17 mouse cellular contexts compared by ENCODE assay signal in the genomic region with DNA sequence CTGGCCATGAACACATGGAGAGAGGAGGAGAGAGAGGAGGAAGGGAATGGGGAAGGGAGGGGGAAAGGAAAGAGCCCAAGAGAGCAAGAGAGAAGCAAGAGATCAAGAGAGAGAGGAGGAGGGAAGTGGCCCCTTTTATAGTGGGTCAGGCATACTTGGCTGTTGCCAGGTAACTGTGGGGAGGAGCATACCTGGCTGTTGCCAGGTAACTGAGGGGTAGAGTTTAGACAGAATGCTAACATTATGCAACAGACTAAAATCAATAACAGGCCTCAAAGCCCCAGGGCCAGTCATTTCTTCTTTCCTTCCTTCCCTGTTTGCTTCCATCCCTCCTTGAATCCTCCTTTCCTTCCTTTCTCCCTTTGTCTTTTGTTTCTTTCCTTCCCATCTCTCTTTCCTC. TPM values are rescaled to one million over a fixed set of nuclear protein-coding genes. Genes with fewer than 3 reads are reported as not detected.
DNase-seq lines count a peak whose midpoint lies in the region; ATAC-seq and TF ChIP-seq lines count a peak whose summit lies in the region.
"Had no signal": no experiment of that assay in that cellular context is flagged by ENCODE, and none has a peak within 500 bp of the region (broad histone marks: within the 10 kb centered on the region; RNA-seq: fewer than 3 reads in every experiment).

No protein-coding gene starts in this region.

- H3K36me3 ChIP-seq in heart, embryonic 13.5 days: no peaks in the 10 kb centered on the region
- H3K36me3 ChIP-seq in liver, embryonic 12.5 days: no peaks in the 10 kb centered on the region
- no peaks in the 10 kb centered on the region for H3K36me3 ChIP-seq in liver, embryonic 11.5 days (ENCODE audit: control insufficient read depth, insufficient read depth, low read length)
- H3K36me3 ChIP-seq in liver, embryonic 14.5 days (replicated peaks; ENCODE audit: control insufficient read depth, insufficient read depth, low read depth): no peaks in the 10 kb centered on the region
- H3K36me3 ChIP-seq in kidney, adult 2 months (ENCODE audit: control insufficient read depth, insufficient read depth, low read length): no peaks in the 10 kb centered on the region
- H3K36me3 ChIP-seq: embryonic facial prominence, embryonic 12.5 days; forebrain, embryonic 15.5 days; neural tube, embryonic 13.5 days; stomach, embryonic 15.5 days had no signal

- no peak for TF ChIP-seq POLR2A in kidney, adult 2 months (IDR thresholded peaks at IDR 0.05; ENCODE audit: low read depth, low read length)

- peak overlapping the region; percentile 70; the same call in 1 of the 2 replicates for H3K27ac ChIP-seq in heart, embryonic 13.5 days (replicated peaks)
- no peak overlapping the region for H3K27ac ChIP-seq in liver, embryonic 12.5 days
- no peak overlapping the region for H3K27ac ChIP-seq in liver, embryonic 11.5 days (ENCODE audit: low read depth, low read length)
- no peak overlapping the region for H3K27ac ChIP-seq in liver, embryonic 14.5 days
- H3K27ac ChIP-seq in kidney, adult 2 months (ENCODE audit: insufficient read depth, low read depth, low read length): no peak overlapping the region
- H3K27ac ChIP-seq: embryonic facial prominence, embryonic 12.5 days; forebrain, embryonic 15.5 days; neural tube, embryonic 13.5 days; stomach, embryonic 15.5 days had no signal

- H3K4me3 ChIP-seq in heart, embryonic 13.5 days: no peak overlapping the region
- H3K4me3 ChIP-seq in liver, embryonic 12.5 days: no peak overlapping the region
- no peak overlapping the region for H3K4me3 ChIP-seq in liver, embryonic 11.5 days (ENCODE audit: low read depth, low read length)
- no peak overlapping the region for H3K4me3 ChIP-seq in liver, embryonic 14.5 days (ENCODE audit: insufficient read depth in 1 of 2, low read depth in 2 of 2, low read length in 2 of 2)
- H3K4me3 ChIP-seq in kidney, adult 2 months (ENCODE audit: insufficient read depth, low read depth, low read length): no peak overlapping the region
- H3K4me3 ChIP-seq: embryonic facial prominence, embryonic 12.5 days; forebrain, embryonic 15.5 days; neural tube, embryonic 13.5 days; stomach, embryonic 15.5 days had no signal

- peak overlapping the region; percentile 42 for H3K4me2 ChIP-seq in heart, embryonic 13.5 days
- H3K4me2 ChIP-seq in liver, embryonic 12.5 days: no peak overlapping the region
- H3K4me2 ChIP-seq in liver, embryonic 11.5 days: no peak overlapping the region
- H3K4me2 ChIP-seq in liver, embryonic 14.5 days (ENCODE audit: low read depth): no peak overlapping the region
- H3K4me2 ChIP-seq: embryonic facial prominence, embryonic 12.5 days; forebrain, embryonic 15.5 days; neural tube, embryonic 13.5 days; stomach, embryonic 15.5 days had no signal

- DNase-seq in heart, postnatal 10 days: no peak
- DNase-seq in liver, embryonic 11.5 days (ENCODE audit: low spot score): no peak
- peak; percentile 34 to 43 for DNase-seq in B cell, adult 2 months
- DNase-seq in liver, embryonic 14.5 days (ENCODE audit: low read depth in 3 of 3, low spot score in 3 of 3): no peak
- DNase-seq in adrenal gland, postnatal 4 days (ENCODE audit: low spot score in 2 of 2): no peak
- no peak for DNase-seq in kidney, adult 2 months
- DNase-seq: adrenal gland, postnatal 25 days; cerebellum, adult 9-10 months; kidney, adult 8-10 months; kidney, postnatal 25 days; thymus, adult 2 months had no signal

- no peak for ATAC-seq in heart, embryonic 13.5 days (ENCODE audit: extremely low read depth, insufficient number of reproducible peaks, low FRiP score, low TSS enrichment)
- peak; percentile 35; the same call in 1 of the 2 replicates for ATAC-seq in liver, embryonic 12.5 days
- ATAC-seq in liver, embryonic 11.5 days (replicated peaks; ENCODE audit: low FRiP score): no peak
- peak; percentile 56; the same call in 1 of the 2 replicates for ATAC-seq in liver, embryonic 14.5 days (ENCODE audit: insufficient read depth)
- ATAC-seq: forebrain, embryonic 15.5 days had no signal

- intact Hi-C loops in heart, postnatal 10 days (cut with DNase I): no loop called here

- H3K4me1 ChIP-seq in heart, embryonic 13.5 days: peaks cover 28% of the 10 kb centered on the region
- H3K4me1 ChIP-seq in liver, embryonic 12.5 days: no peaks in the 10 kb centered on the region
- H3K4me1 ChIP-seq in liver, embryonic 11.5 days (replicated peaks; ENCODE audit: control insufficient read depth, insufficient read depth, low read length): no peaks in the 10 kb centered on the region; the same call in 1 of the 2 replicates
- peaks cover 0 to 5% of the 10 kb centered on the region in 2 experiments; a peak in 1 of 4 replicates for H3K4me1 ChIP-seq in liver, embryonic 14.5 days (replicated peaks; ENCODE audit: control insufficient read depth in 2 of 2, insufficient read depth in 2 of 2, low read length in 1 of 2)
- no peaks in the 10 kb centered on the region for H3K4me1 ChIP-seq in kidney, adult 2 months (ENCODE audit: control insufficient read depth, insufficient read depth, low read length)
- H3K4me1 ChIP-seq: stomach, embryonic 15.5 days had no signal

- TF ChIP-seq EP300 in liver, embryonic 14.5 days (IDR thresholded peaks at IDR 0.05; ENCODE audit: low read depth): no peak

- no peaks in the 10 kb centered on the region for H3K9me3 ChIP-seq in heart, embryonic 13.5 days
- H3K9me3 ChIP-seq in liver, embryonic 12.5 days (replicated peaks): no peaks in the 10 kb centered on the region
- no peaks in the 10 kb centered on the region for H3K9me3 ChIP-seq in liver, embryonic 11.5 days (ENCODE audit: control insufficient read depth, low read length)
- H3K9me3 ChIP-seq in liver, embryonic 14.5 days (ENCODE audit: control insufficient read depth, low read length): no peaks in the 10 kb centered on the region
- H3K9me3 ChIP-seq: embryonic facial prominence, embryonic 12.5 days; forebrain, embryonic 15.5 days; neural tube, embryonic 13.5 days; stomach, embryonic 15.5 days had no signal

- TF ChIP-seq CTCF in liver, embryonic 14.5 days (IDR thresholded peaks at IDR 0.05; ENCODE audit: low read depth): no peak
- TF ChIP-seq CTCF in kidney, adult 2 months (conservative IDR thresholded peaks at IDR 0.05; ENCODE audit: insufficient read depth, insufficient read length, low read depth, low read length): no peak

- no peak overlapping the region for H3K9ac ChIP-seq in heart, embryonic 13.5 days
- no peak overlapping the region for H3K9ac ChIP-seq in liver, embryonic 12.5 days
- no peak overlapping the region for H3K9ac ChIP-seq in liver, embryonic 11.5 days (ENCODE audit: low read depth, low read length)
- no peak overlapping the region for H3K9ac ChIP-seq in liver, embryonic 14.5 days (replicated peaks)
- H3K9ac ChIP-seq: embryonic facial prominence, embryonic 12.5 days; forebrain, embryonic 15.5 days; neural tube, embryonic 13.5 days; stomach, embryonic 15.5 days had no signal

- H3K27me3 ChIP-seq in heart, embryonic 13.5 days (replicated peaks): no peaks in the 10 kb centered on the region
- no peaks in the 10 kb centered on the region; the same call in 1 of the 2 replicates for H3K27me3 ChIP-seq in liver, embryonic 12.5 days (replicated peaks)
- no peaks in the 10 kb centered on the region for H3K27me3 ChIP-seq in liver, embryonic 11.5 days (replicated peaks; ENCODE audit: control insufficient read depth, insufficient read depth, low read length)
- no peaks in the 10 kb centered on the region for H3K27me3 ChIP-seq in liver, embryonic 14.5 days (ENCODE audit: control insufficient read depth, insufficient read depth, low read length)
- H3K27me3 ChIP-seq in kidney, adult 2 months (replicated peaks; ENCODE audit: control insufficient read depth, insufficient read depth, low read length): no peaks in the 10 kb centered on the region
- H3K27me3 ChIP-seq: embryonic facial prominence, embryonic 12.5 days; forebrain, embryonic 15.5 days; neural tube, embryonic 13.5 days; stomach, embryonic 15.5 days had no signal

RNA-seq across cellular contexts. Expression of a gene that starts 10.0 kb away (rescaled TPM):
- polyA plus RNA-seq in heart, embryonic 13.5 days (2015; fragmentation: Nextera tagmentation; extraction: Ambion mirVana): 23.6 and 26.2 TPM in 2 replicates
- total RNA-seq in heart, postnatal 10 days (2021): 10 to 100 TPM; 55.2 to 58.0 TPM
- 23.2 and 25.7 TPM in 2 replicates for polyA plus RNA-seq in liver, embryonic 12.5 days (2016; fragmentation: Nextera tagmentation; extraction: Ambion mirVana)
- polyA plus RNA-seq in liver, embryonic 11.5 days (2014; fragmentation: Nextera tagmentation; extraction: Ambion mirVana): 21.6 and 25.3 TPM in 2 replicates
- polyA plus RNA-seq in liver, embryonic 14.5 days (2012; rRNA removed): 6.5 and 14.3 TPM in 2 replicates
- 26.8 and 33.4 TPM in 2 replicates for polyA plus RNA-seq in liver, embryonic 14.5 days (2014; fragmentation: Nextera tagmentation; extraction: Ambion mirVana)
- total RNA-seq in adrenal gland, postnatal 4 days (2021): 100 to 1,000 TPM in 1 of 2 experiments, 10 to 100 TPM in 1; 87.9 to 104 TPM
- polyA plus RNA-seq in kidney, adult 2 months (2012; rRNA removed): 9.8 and 11.9 TPM in 2 replicates

RNA-seq across cellular contexts. Expression of a gene that starts 41.9 kb away (rescaled TPM):
- 42.9 and 45.8 TPM in 2 replicates for polyA plus RNA-seq in heart, embryonic 13.5 days (2015; fragmentation: Nextera tagmentation; extraction: Ambion mirVana)
- total RNA-seq in heart, postnatal 10 days (2021): 10 to 100 TPM; 91.3 to 92.8 TPM
- polyA plus RNA-seq in liver, embryonic 12.5 days (2016; fragmentation: Nextera tagmentation; extraction: Ambion mirVana): 16.2 and 19.0 TPM in 2 replicates
- polyA plus RNA-seq in liver, embryonic 11.5 days (2014; fragmentation: Nextera tagmentation; extraction: Ambion mirVana): 29.6 and 31.1 TPM in 2 replicates
- 7.3 and 11.7 TPM in 2 replicates for polyA plus RNA-seq in liver, embryonic 14.5 days (2012; rRNA removed)
- polyA plus RNA-seq in liver, embryonic 14.5 days (2014; fragmentation: Nextera tagmentation; extraction: Ambion mirVana): 6.8 and 8.0 TPM in 2 replicates
- 100 to 1,000 TPM in 1 of 2 experiments, 10 to 100 TPM in 1; 99.1 to 109 TPM for total RNA-seq in adrenal gland, postnatal 4 days (2021)
- polyA plus RNA-seq in kidney, adult 2 months (2012; rRNA removed): 22.9 and 28.8 TPM in 2 replicates

Comparison
In these comparisons a context has a peak if more than half of its experiments do, and no peak if none do; other contexts are left out.
1. ATAC-seq: peak in liver, embryonic 12.5 days (single experiment) and liver, embryonic 14.5 days (single experiment); none in heart, embryonic 13.5 days (single experiment) and liver, embryonic 11.5 days (single experiment).
2. DNase-seq: peak in B cell, adult 2 months (2 of 2); none in heart, postnatal 10 days (0 of 2), liver, embryonic 11.5 days (single experiment), liver, embryonic 14.5 days (0 of 3), adrenal gland, postnatal 4 days (0 of 2) and kidney, adult 2 months (single experiment).